Mouse (Mus musculus): ENCODE data around the gene Gm11213. TPM values are rescaled to one million over a fixed set of nuclear protein-coding genes. Genes with fewer than 3 reads are reported as not detected.

The Gm11213 gene
- polyA plus RNA-seq, 2 experiments, result not detected

GRCm38 (mm10) chr4:63594459-63595110, 10.5 kb downstream of the Gm11213 start:
- Histone ChIP-seq H3K4me1 (ENCODE audit: control insufficient read depth, insufficient read depth, low read length) (no peaks in the 10 kb centered on the region), H3K4me3 (replicated peaks; ENCODE audit: low read length) (no peak overlapping the region), H3K36me3 (ENCODE audit: control insufficient read depth, insufficient read depth, low read length) (no peaks in the 10 kb centered on the region), H3K9me3 (ENCODE audit: control insufficient read depth, low read length) (no peaks in the 10 kb centered on the region), H3K4me2 (replicated peaks; ENCODE audit: low read depth, low read length, severe bottlenecking) (no peak overlapping the region), H3K27ac (replicated peaks; ENCODE audit: low read depth, low read length) (no peak overlapping the region), H3K9ac (ENCODE audit: low read depth, low read length, severe bottlenecking) (no peak overlapping the region), H3K27me3 (ENCODE audit: control insufficient read depth, insufficient read depth, low read length) (no peaks in the 10 kb centered on the region)
- DNase-seq (ENCODE audit: low spot score), result no peak
- no peak for TF ChIP-seq POLR2A (IDR thresholded peaks at IDR 0.05; ENCODE audit: borderline replicate concordance, extremely low read depth, insufficient read depth, insufficient read length)
- WGBS, result 72% methylated on average over 5 of the region's 5 CpGs
- peak; percentile 47; the same call in 1 of the 2 replicates for ATAC-seq (ENCODE audit: low FRiP score, low read depth)

GRCm38 (mm10) chr4:63590538-63590937, 14.5 kb downstream of the Gm11213 start:
- H3K4me1 ChIP-seq (ENCODE audit: control insufficient read depth, insufficient read depth, low read length), result no peaks in the 10 kb centered on the region
- no peak for TF ChIP-seq POLR2A (IDR thresholded peaks at IDR 0.05; ENCODE audit: borderline replicate concordance, extremely low read depth, insufficient read depth, insufficient read length)
- no peaks in the 10 kb centered on the region for H3K9me3 ChIP-seq (ENCODE audit: control insufficient read depth, low read length)
- WGBS, result 79% methylated on average over 4 of the region's 4 CpGs
- ATAC-seq (ENCODE audit: low FRiP score, low read depth) (no peak), DNase-seq (ENCODE audit: low spot score) (no peak)
- H3K9ac ChIP-seq (ENCODE audit: low read depth, low read length, severe bottlenecking), result no peak overlapping the region
- no peak overlapping the region for H3K27ac ChIP-seq (replicated peaks; ENCODE audit: low read depth, low read length)
- no peak overlapping the region for H3K4me2 ChIP-seq (replicated peaks; ENCODE audit: low read depth, low read length, severe bottlenecking)
- no peaks in the 10 kb centered on the region for H3K27me3 ChIP-seq (ENCODE audit: control insufficient read depth, insufficient read depth, low read length)
- no peaks in the 10 kb centered on the region for H3K36me3 ChIP-seq (ENCODE audit: control insufficient read depth, insufficient read depth, low read length)
- no peak overlapping the region for H3K4me3 ChIP-seq (replicated peaks; ENCODE audit: low read length)

- no peaks in the 10 kb centered on the region for H3K9me3 ChIP-seq (ENCODE audit: control insufficient read depth, low read length)
Measured at GRCm38 (mm10) chr4:63589987-63590386, 15.1 kb downstream of the Gm11213 start.

GRCm38 (mm10) chr4:63586240-63586639, 18.8 kb downstream of the Gm11213 start:
- ATAC-seq (ENCODE audit: low FRiP score, low read depth) (no peak), DNase-seq (ENCODE audit: low spot score) (no peak)
- Histone ChIP-seq H3K4me2 (replicated peaks; ENCODE audit: low read depth, low read length, severe bottlenecking) (no peak overlapping the region), H3K9me3 (ENCODE audit: control insufficient read depth, low read length) (no peaks in the 10 kb centered on the region), H3K9ac (ENCODE audit: low read depth, low read length, severe bottlenecking) (no peak overlapping the region), H3K27me3 (ENCODE audit: control insufficient read depth, insufficient read depth, low read length) (no peaks in the 10 kb centered on the region), H3K36me3 (ENCODE audit: control insufficient read depth, insufficient read depth, low read length) (no peaks in the 10 kb centered on the region), H3K27ac (replicated peaks; ENCODE audit: low read depth, low read length) (no peak overlapping the region), H3K4me1 (ENCODE audit: control insufficient read depth, insufficient read depth, low read length) (peaks cover 8% of the 10 kb centered on the region; the same call in 1 of the 2 replicates), H3K4me3 (replicated peaks; ENCODE audit: low read length) (no peak overlapping the region)
- WGBS, result 82% methylated on average over 2 of the region's 2 CpGs
- no peak for TF ChIP-seq POLR2A (IDR thresholded peaks at IDR 0.05; ENCODE audit: borderline replicate concordance, extremely low read depth, insufficient read depth, insufficient read length)

More at GRCm38 (mm10) chr4:63589987-63590386, 15.1 kb downstream of the Gm11213 start:
- Histone ChIP-seq H3K4me3 (replicated peaks; ENCODE audit: low read length) (no peak overlapping the region), H3K4me2 (replicated peaks; ENCODE audit: low read depth, low read length, severe bottlenecking) (no peak overlapping the region), H3K27me3 (ENCODE audit: control insufficient read depth, insufficient read depth, low read length) (no peaks in the 10 kb centered on the region), H3K4me1 (ENCODE audit: control insufficient read depth, insufficient read depth, low read length) (no peaks in the 10 kb centered on the region), H3K9ac (ENCODE audit: low read depth, low read length, severe bottlenecking) (no peak overlapping the region), H3K36me3 (ENCODE audit: control insufficient read depth, insufficient read depth, low read length) (no peaks in the 10 kb centered on the region), H3K27ac (replicated peaks; ENCODE audit: low read depth, low read length) (no peak overlapping the region)
- TF ChIP-seq POLR2A (IDR thresholded peaks at IDR 0.05; ENCODE audit: borderline replicate concordance, extremely low read depth, insufficient read depth, insufficient read length), result no peak
- no peak for DNase-seq (ENCODE audit: low spot score)
- ATAC-seq (ENCODE audit: low FRiP score, low read depth), result no peak
- WGBS, result 82% methylated on average over 7 of the region's 7 CpGs

GRCm38 (mm10) chr4:63585216-63585615, 19.8 kb downstream of the Gm11213 start:
- Histone ChIP-seq H3K9me3 (ENCODE audit: control insufficient read depth, low read length) (no peaks in the 10 kb centered on the region), H3K27ac (replicated peaks; ENCODE audit: low read depth, low read length) (no peak overlapping the region), H3K36me3 (ENCODE audit: control insufficient read depth, insufficient read depth, low read length) (no peaks in the 10 kb centered on the region), H3K9ac (ENCODE audit: low read depth, low read length, severe bottlenecking) (no peak overlapping the region), H3K4me2 (replicated peaks; ENCODE audit: low read depth, low read length, severe bottlenecking) (no peak overlapping the region), H3K4me1 (ENCODE audit: control insufficient read depth, insufficient read depth, low read length) (peaks cover 8% of the 10 kb centered on the region; the same call in 1 of the 2 replicates), H3K27me3 (ENCODE audit: control insufficient read depth, insufficient read depth, low read length) (no peaks in the 10 kb centered on the region), H3K4me3 (replicated peaks; ENCODE audit: low read length) (no peak overlapping the region)
- TF ChIP-seq POLR2A (IDR thresholded peaks at IDR 0.05; ENCODE audit: borderline replicate concordance, extremely low read depth, insufficient read depth, insufficient read length), result no peak
- ATAC-seq (ENCODE audit: low FRiP score, low read depth), result no peak
- no peak for DNase-seq (ENCODE audit: low spot score)
- WGBS, result 88% methylated on average over 10 of the region's 10 CpGs
